Mouse (Mus musculus): Measurements from ENCODE around the gene Fkbp3.

Fkbp3 gene

DNA sequence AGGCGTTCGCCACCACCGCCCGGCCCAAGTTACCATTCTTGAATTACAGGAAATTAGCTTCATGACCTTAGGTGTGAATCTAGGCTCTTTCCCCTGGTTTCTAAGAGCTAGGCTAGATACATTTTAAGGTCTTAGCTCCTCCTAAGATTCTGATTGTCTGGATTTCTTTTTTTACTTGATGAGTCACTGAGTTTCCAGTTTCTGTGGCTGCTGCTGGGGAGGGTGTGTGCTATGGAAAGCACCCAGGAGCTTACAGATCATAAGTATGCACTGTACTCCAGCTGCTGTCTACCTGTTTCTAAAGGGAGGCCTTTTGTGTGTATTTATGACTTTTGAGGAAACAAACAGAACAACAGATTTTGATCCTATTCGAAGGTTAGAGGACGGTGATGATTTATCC lies 51.0 kb downstream of the Fkbp3 start:
- no peak for DNase-seq
